Mouse (Mus musculus) limb, embryonic 11.5 days (tissue): ENCODE measurements around the gene Asic3. TPM values are rescaled to one million over a fixed set of nuclear protein-coding genes. Genes with fewer than 3 reads are reported as not detected.
"Not testable (repeated sequence)": the region's sequence is repeated elsewhere in the genome, so short reads cannot be mapped to it uniquely, and the experiment has no call there.

Experiments
- ATAC-seq: fragments of 200-750 bp; cut with Nextera tagmentation; 2 replicates; pipeline ENCODE4 v1.8.0; 2017; ENCODE audit warnings: low read depth; ENCODE audit not compliant: insufficient number of reproducible peaks, low FRiP score, low TSS enrichment
- DNase-seq: peaks from one replicate; pipeline ENCODE4 v3.0.0-alpha.2; 2015; ENCODE audit warnings: low spot score
- H3K27ac ChIP-seq: fragments of 300-500 bp; sonication (generic); replicated peaks from 2 replicates; pipeline ENCODE4 v1.5.1; 2014; ENCODE audit warnings: low read depth, mild to moderate bottlenecking, low read length
- H3K27me3 ChIP-seq: fragments of 300-500 bp; sonication (generic); 2 replicates; pipeline ENCODE4 v1.6.1; 2014; ENCODE audit warnings: mild to moderate bottlenecking, low read length, mixed read lengths; ENCODE audit not compliant: control insufficient read depth, insufficient read depth
- H3K36me3 ChIP-seq: fragments of 300-500 bp; sonication (generic); 2 replicates; pipeline ENCODE4 v1.6.1; 2014; ENCODE audit warnings: mild to moderate bottlenecking, low read length, moderate library complexity, mixed read lengths; ENCODE audit not compliant: control insufficient read depth, insufficient read depth
- H3K4me1 ChIP-seq: fragments of 300-500 bp; sonication (generic); 2 replicates; pipeline ENCODE4 v1.6.1; 2014; ENCODE audit warnings: low read length, mixed read lengths; ENCODE audit not compliant: control insufficient read depth, insufficient read depth
- H3K4me2 ChIP-seq: fragments of 300-500 bp; sonication (generic); 2 replicates; pipeline ENCODE4 v1.6.1; 2014; ENCODE audit warnings: low read depth, mild to moderate bottlenecking, moderate library complexity; ENCODE audit not compliant: severe bottlenecking
- H3K4me3 ChIP-seq: fragments of 300-500 bp; sonication (generic); 2 replicates; pipeline ENCODE4 v1.5.1; 2014; ENCODE audit warnings: low read depth, low read length
- H3K9ac ChIP-seq: fragments of 300-500 bp; sonication (generic); 2 replicates; pipeline ENCODE4 v1.6.1; 2014; ENCODE audit warnings: mild to moderate bottlenecking, low read length
- H3K9me3 ChIP-seq: fragments of 300-500 bp; sonication (generic); 2 replicates; pipeline ENCODE4 v1.6.1; 2016; ENCODE audit warnings: low read length; ENCODE audit not compliant: control insufficient read depth
- WGBS: fragments of 180-500 bp; shearing (Covaris S2); extraction: QIAGEN DNeasy Blood & Tissue Kit; methylation state at CpG from one replicate; pipeline ENCODE4 v1.1.7; 2014; 5-methylcytosine and 5-hydroxymethylcytosine counted together
- polyA plus RNA-seq: library from polyadenylated mRNA; unstranded; fragments of >200 nt; fragmentation: Nextera tagmentation; extraction: Ambion mirVana; gene quantifications from 2 replicates; pipeline ENCODE4 v1.2.1, GENCODE M21; 2014

The Asic3 gene
- polyA plus RNA-seq, 1 experiment from 2014 or later: 0.40 TPM

- Histone ChIP-seq H3K27ac (no peak within 1 kb of the TSS), H3K4me2 (no peak within 1 kb of the TSS), H3K36me3 (no peaks in the 10 kb centered on the region), H3K9me3 (no peaks in the 10 kb centered on the region), H3K4me3 (no peak within 1 kb of the TSS), H3K4me1 (peaks cover 12% of the 10 kb centered on the region; the same call in 1 of the 2 replicates), H3K27me3 (0 out of 2 replicates have a peak, but pooled peaks cover 5% of the 10 kb centered on the region), H3K9ac (no peak within 1 kb of the TSS)
- ATAC-seq (no peak), DNase-seq (no peak)
- 89% methylated on average over 7 of the region's 7 CpGs for WGBS
Observed at GRCm38 (mm10) chr5:24391864-24392263, 21.3 kb upstream of the Asic3 start, which contains the start of gene Atg9b. Gene Atg9b, minus strand, starts transcription at chr5:24392143.

- DNase-seq (no peak), ATAC-seq (no peak)
- WGBS: 78% methylated on average over 7 of the region's 7 CpGs
- Histone ChIP-seq H3K4me2 (no peak overlapping the region), H3K9ac (no peak overlapping the region), H3K9me3 (no peaks in the 10 kb centered on the region), H3K4me3 (no peak overlapping the region), H3K4me1 (peaks cover 7% of the 10 kb centered on the region; the same call in 1 of the 2 replicates), H3K27me3 (0 out of 2 replicates have a peak, but pooled peaks cover 2% of the 10 kb centered on the region), H3K36me3 (no peaks in the 10 kb centered on the region), H3K27ac (no peak overlapping the region)
Observed at GRCm38 (mm10) chr5:24392724-24393123, 20.5 kb upstream of the Asic3 start.

GRCm38 (mm10) chr5:24393392-24393997 is 19.7 kb upstream of the Asic3 start, which contains the start of gene Abcb8:
Gene Abcb8, plus strand, starts transcription at chr5:24393663.
- H3K4me3 ChIP-seq: peak within 1 kb of the TSS; percentile 59
- no peak for ATAC-seq
- H3K4me2 ChIP-seq: peak within 1 kb of the TSS; percentile 53
- H3K9ac ChIP-seq: peak within 1 kb of the TSS; percentile 52
- H3K9me3 ChIP-seq: no peaks in the 10 kb centered on the region
- 21% methylated on average over 7 of the region's 7 CpGs for WGBS
- peak; percentile 82 for DNase-seq
- H3K27me3 ChIP-seq: 0 out of 2 replicates have a peak, but pooled peaks cover 2% of the 10 kb centered on the region
- H3K36me3 ChIP-seq: no peaks in the 10 kb centered on the region
- H3K27ac ChIP-seq: peak within 1 kb of the TSS; percentile 30; the same call in 1 of the 2 replicates
- peaks cover 7% of the 10 kb centered on the region; the same call in 1 of the 2 replicates for H3K4me1 ChIP-seq

GRCm38 (mm10) chr5:24394165-24394894 is 18.9 kb upstream of the Asic3 start:
- peaks cover 7% of the 10 kb centered on the region; the same call in 1 of the 2 replicates for H3K4me1 ChIP-seq
- peak overlapping the region; percentile 30; the same call in 1 of the 2 replicates for H3K27ac ChIP-seq
- DNase-seq (peak; percentile 96), ATAC-seq (peak; percentile 95)
- no peaks in the 10 kb centered on the region for H3K36me3 ChIP-seq
- H3K9ac ChIP-seq: peak overlapping the region; percentile 52
- H3K27me3 ChIP-seq: no peaks in the 10 kb centered on the region
- H3K9me3 ChIP-seq: no peaks in the 10 kb centered on the region
- H3K4me2 ChIP-seq: peak overlapping the region; percentile 53
- WGBS: 1% methylated on average over 36 of the region's 36 CpGs
- H3K4me3 ChIP-seq: peak overlapping the region; percentile 59

GRCm38 (mm10) chr5:24396254-24396653 is 16.9 kb upstream of the Asic3 start:
- WGBS: 92% methylated on average over 6 of the region's 6 CpGs

GRCm38 (mm10) chr5:24399686-24400085 is 13.5 kb upstream of the Asic3 start:
- H3K4me2 ChIP-seq: no peak overlapping the region
- no peaks in the 10 kb centered on the region for H3K4me1 ChIP-seq
- peaks cover 2% of the 10 kb centered on the region; the same call in 1 of the 2 replicates for H3K36me3 ChIP-seq
- DNase-seq (no peak), ATAC-seq (no peak)
- no peak overlapping the region for H3K27ac ChIP-seq
- no peak overlapping the region for H3K9ac ChIP-seq
- 86% methylated on average over 10 of the region's 10 CpGs for WGBS
- no peaks in the 10 kb centered on the region for H3K9me3 ChIP-seq
- no peak overlapping the region for H3K4me3 ChIP-seq
- no peaks in the 10 kb centered on the region for H3K27me3 ChIP-seq

More at GRCm38 (mm10) chr5:24396254-24396653, 16.9 kb upstream of the Asic3 start:
- not testable (repeated sequence) for H3K4me2 ChIP-seq, H3K9ac ChIP-seq, ATAC-seq, H3K4me1 ChIP-seq, H3K27me3 ChIP-seq, H3K27ac ChIP-seq, H3K36me3 ChIP-seq, H3K9me3 ChIP-seq, DNase-seq, H3K4me3 ChIP-seq

- no peak overlapping the region for H3K4me3 ChIP-seq
- DNase-seq: no peak
- ATAC-seq: no peak
- WGBS: 84% methylated on average over 11 of the region's 11 CpGs
- peaks cover 2% of the 10 kb centered on the region; the same call in 1 of the 2 replicates for H3K36me3 ChIP-seq
- H3K27ac ChIP-seq: no peak overlapping the region
- no peaks in the 10 kb centered on the region for H3K27me3 ChIP-seq
- H3K9ac ChIP-seq: no peak overlapping the region
- H3K9me3 ChIP-seq: no peaks in the 10 kb centered on the region
- no peaks in the 10 kb centered on the region for H3K4me1 ChIP-seq
- H3K4me2 ChIP-seq: no peak overlapping the region
Observed at GRCm38 (mm10) chr5:24400362-24400761, 12.8 kb upstream of the Asic3 start.

GRCm38 (mm10) chr5:24400911-24401605 is 12.1 kb upstream of the Asic3 start:
- DNase-seq (no peak), ATAC-seq (no peak)
- no peak overlapping the region for H3K4me3 ChIP-seq
- peaks cover 4% of the 10 kb centered on the region; the same call in 1 of the 2 replicates for H3K36me3 ChIP-seq
- no peak overlapping the region for H3K27ac ChIP-seq
- H3K9ac ChIP-seq: no peak overlapping the region
- H3K4me1 ChIP-seq: no peaks in the 10 kb centered on the region
- H3K9me3 ChIP-seq: no peaks in the 10 kb centered on the region
- no peak overlapping the region for H3K4me2 ChIP-seq
- 87% methylated on average over 5 of the region's 5 CpGs for WGBS
- no peaks in the 10 kb centered on the region for H3K27me3 ChIP-seq
